Mouse (Mus musculus): ENCODE measurements at regions not wholly inside any gene's neighbourhood (a gene's known extent, or its start where the extent isn't known, plus 50 kb on each side); places are given as distances from the start of the nearest gene placed in this dataset.

- peak in 1 of 2 experiments; percentile 2 for DNase-seq
Measured at GRCm38 (mm10) chr17:62412666-62413180, 468.4 kb downstream of the Efna5 start.

GRCm38 (mm10) chr17:62403739-62404138 lies 477.4 kb downstream of the Efna5 start:
- DNase-seq: no peak

GRCm38 (mm10) chr17:62393355-62394006 lies 487.6 kb downstream of the Efna5 start:
- DNase-seq: no peak

GRCm38 (mm10) chr17:62384053-62384452 lies 497.1 kb downstream of the Efna5 start:
- DNase-seq: no peak

- no peak for DNase-seq
Measured at GRCm38 (mm10) chr17:62378868-62379417, 502.2 kb downstream of the Efna5 start.

- DNase-seq: no peak
Measured at GRCm38 (mm10) chr17:62369100-62369499, 512.0 kb downstream of the Efna5 start.

- DNase-seq: no peak
Measured at GRCm38 (mm10) chr17:62367937-62368336, 513.2 kb downstream of the Efna5 start.

- no peak for DNase-seq
Measured at GRCm38 (mm10) chr17:62358323-62358722, 522.8 kb downstream of the Efna5 start.

- DNase-seq: no peak
Measured at GRCm38 (mm10) chr17:62337890-62338557, 543.1 kb downstream of the Efna5 start.

- DNase-seq: no peak
Measured at GRCm38 (mm10) chr17:62330226-62330625, 550.9 kb downstream of the Efna5 start.

GRCm38 (mm10) chr17:62326844-62327243 lies 554.3 kb downstream of the Efna5 start:
- DNase-seq: no peak

GRCm38 (mm10) chr17:62319033-62319432 lies 562.1 kb downstream of the Efna5 start:
- DNase-seq: no peak

GRCm38 (mm10) chr17:62310059-62310458 lies 571.1 kb downstream of the Efna5 start:
- DNase-seq: no peak

- DNase-seq: no peak
Measured at GRCm38 (mm10) chr17:62307111-62307510, 574.0 kb downstream of the Efna5 start.

- DNase-seq: no peak
Measured at GRCm38 (mm10) chr17:62306524-62306923, 574.6 kb downstream of the Efna5 start.

GRCm38 (mm10) chr17:62305140-62305539 lies 576.0 kb downstream of the Efna5 start:
- DNase-seq: no peak

- no peak for DNase-seq
Measured at GRCm38 (mm10) chr17:62304073-62304472, 577.0 kb downstream of the Efna5 start.

- no peak for DNase-seq
Measured at GRCm38 (mm10) chr17:62299875-62300274, 581.2 kb downstream of the Efna5 start.

- DNase-seq: no peak
Measured at GRCm38 (mm10) chr17:62297393-62298060, 583.6 kb downstream of the Efna5 start.

GRCm38 (mm10) chr17:62295412-62295811 lies 585.7 kb downstream of the Efna5 start:
- no peak for DNase-seq

GRCm38 (mm10) chr17:62292703-62293102 lies 588.4 kb downstream of the Efna5 start:
- no peak for DNase-seq

- DNase-seq: no peak
Measured at GRCm38 (mm10) chr17:62287666-62288065, 593.5 kb downstream of the Efna5 start.

- DNase-seq: no peak
Measured at GRCm38 (mm10) chr17:62287127-62287526, 594.0 kb downstream of the Efna5 start.
